Mouse (Mus musculus) bone marrow macrophage, adult 2 months (primary cell): Measurements from ENCODE around the gene 4921517D22Rik.

Experiments
- CTCF ChIP-seq: IDR thresholded peaks from 2 replicates; pipeline ENCODE4 v1.5.1; 2012; ENCODE audit warnings: low read depth, mild to moderate bottlenecking, low read length, moderate library complexity
- POLR2A ChIP-seq: IDR thresholded peaks from 2 replicates; pipeline ENCODE4 v1.6.1; 2012; ENCODE audit warnings: mild to moderate bottlenecking, low read depth, low read length, borderline replicate concordance

- TF ChIP-seq POLR2A = no peak
- TF ChIP-seq CTCF = no peak
Observed at GRCm38 (mm10) chr13:59690576-59690975, 3.3 kb downstream of the 4921517D22Rik start.
